Mouse (Mus musculus): ENCODE measurements around the gene Rptor. TPM values are rescaled to one million over a fixed set of nuclear protein-coding genes. Genes with fewer than 3 reads are reported as not detected.

Rptor gene
- total and polyA plus RNA-seq, 3 experiments = 33.9 to 34.9 TPM; not detected in 1

DNA sequence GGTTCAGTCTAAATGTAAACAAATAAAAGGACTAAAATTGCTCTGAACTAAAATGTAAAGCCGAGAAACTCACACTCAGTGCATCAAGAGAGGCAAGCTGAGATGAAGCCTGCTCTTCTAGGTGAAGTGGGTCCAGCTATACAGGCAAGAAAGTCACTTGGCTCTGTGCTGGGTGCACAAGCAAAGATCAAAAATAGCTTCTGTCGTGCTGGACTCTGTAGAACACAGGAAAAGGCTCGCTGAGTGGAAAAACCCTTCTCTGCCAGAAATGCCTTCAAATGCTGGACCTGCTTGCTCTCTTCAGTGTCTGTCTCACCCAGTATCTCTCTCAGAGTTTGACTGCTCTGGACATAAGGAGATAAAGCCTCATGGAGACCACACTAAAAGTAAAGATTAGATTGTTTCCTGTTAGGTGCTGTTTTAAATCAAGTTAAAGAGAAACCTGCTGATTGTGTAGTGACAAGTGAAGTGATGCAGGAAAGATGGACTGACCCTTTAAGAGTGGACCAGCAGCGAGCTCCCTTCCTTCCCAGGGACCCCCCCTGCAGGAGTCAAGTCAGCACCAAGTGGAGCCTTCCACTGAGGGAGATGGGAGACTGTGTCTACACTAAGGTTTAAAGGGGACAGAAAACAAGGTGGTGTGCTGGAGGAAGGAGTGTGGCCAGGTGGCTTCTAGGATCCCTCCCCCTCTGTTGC is 130.4 kb downstream of the Rptor start:
- Histone ChIP-seq H3K9me3 (replicated peaks; ENCODE audit: insufficient read depth, low read length) (no peaks in the 10 kb centered on the region), H3K27ac (ENCODE audit: control insufficient read depth, low read depth, low read length) (no peak overlapping the region), H3K9ac (ENCODE audit: control insufficient read depth, low read depth, low read length, poor library complexity, severe bottlenecking) (no peak overlapping the region), H3K36me3 (ENCODE audit: control insufficient read depth in 1 of 2, insufficient read depth in 2 of 2, low read length in 2 of 2) (peaks cover 2 to 3% of the 10 kb centered on the region in 2 experiments; a peak in 3 of 4 replicates), H3K79me2 (ENCODE audit: control insufficient read depth, insufficient read depth, low read length, poor library complexity) (peaks cover 2% of the 10 kb centered on the region; the same call in 1 of the 2 replicates), H3K4me1 (ENCODE audit: control insufficient read depth in 1 of 2, insufficient read depth in 2 of 2, low read length in 2 of 2) (peaks cover 0 to 4% of the 10 kb centered on the region in 2 experiments; a peak in 2 of 4 replicates), H3K4me3 (ENCODE audit: control insufficient read depth in 1 of 2, insufficient read depth in 1 of 2, low read depth in 2 of 2, low read length in 2 of 2) (no peak overlapping the region), H3K27me3 (ENCODE audit: control insufficient read depth in 1 of 2, insufficient read depth in 2 of 2, low read length in 2 of 2) (no peaks in the 10 kb centered on the region)
- DNase-seq (ENCODE audit: low read depth, low spot score) = no peak
- TF ChIP-seq GATA1 (IDR thresholded peaks at IDR 0.05; ENCODE audit: low read depth, low read length) (peak; percentile 45), RCOR1 (IDR thresholded peaks at IDR 0.05; ENCODE audit: low read depth, low read length) (0 out of 2 replicates have a peak, but pooled peaks have one; percentile 16), CHD2 (IDR thresholded peaks at IDR 0.05; ENCODE audit: low read length) (no peak), EP300 (IDR thresholded peaks at IDR 0.05; ENCODE audit: low read depth in 1 of 2, low read length in 2 of 2) (0 out of 4 replicates have a peak, but pooled peaks of 1 of the 2 experiments have one; percentile 6)

DNA sequence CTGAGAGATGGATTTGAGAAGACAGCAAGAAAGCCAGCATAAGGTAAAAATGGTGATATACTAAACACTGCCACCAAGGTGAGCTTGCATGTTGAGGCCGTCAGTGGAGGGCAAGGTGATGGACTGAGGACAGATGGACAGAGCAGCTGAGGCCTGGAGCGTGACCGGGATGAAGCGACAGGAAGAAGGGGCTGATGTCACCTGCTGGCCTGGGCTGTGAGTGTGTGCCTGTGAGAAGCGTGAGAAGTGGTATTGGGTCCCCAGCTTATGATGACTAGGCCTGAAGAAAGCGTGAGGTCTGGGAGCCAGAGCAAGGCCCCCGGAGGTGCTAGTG is 130.9 kb downstream of the Rptor start:
- peaks cover 0 to 4% of the 10 kb centered on the region in 2 experiments; a peak in 2 of 4 replicates for H3K4me1 ChIP-seq (ENCODE audit: control insufficient read depth in 1 of 2, insufficient read depth in 2 of 2, low read length in 2 of 2)
- TF ChIP-seq ZNF384 (IDR thresholded peaks at IDR 0.05; ENCODE audit: low read depth, low read length) (no peak), ELF1 (IDR thresholded peaks at IDR 0.05; ENCODE audit: low read depth, low read length) (no peak)
- H3K36me3 ChIP-seq (ENCODE audit: control insufficient read depth in 1 of 2, insufficient read depth in 2 of 2, low read length in 2 of 2) = peaks cover 2 to 3% of the 10 kb centered on the region in 2 experiments; a peak in 3 of 4 replicates

DNA sequence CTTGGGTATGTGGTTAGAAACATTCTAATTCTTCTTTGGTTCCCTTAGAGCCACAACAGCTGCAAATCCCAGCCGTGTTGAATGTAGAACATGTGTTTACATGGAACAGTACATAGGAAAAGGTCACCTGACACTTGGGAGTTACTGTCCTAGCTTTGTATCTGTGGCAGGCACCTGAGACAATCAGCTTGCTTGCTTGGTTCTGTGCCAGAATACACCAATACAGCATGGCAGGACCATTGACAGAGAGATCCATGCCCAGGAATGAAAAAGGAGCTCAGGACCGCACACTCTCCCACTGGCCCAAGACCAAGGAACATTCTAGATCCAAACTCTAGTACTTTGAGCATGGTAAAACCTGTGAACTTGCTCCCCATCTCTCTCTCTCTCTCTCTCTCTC is 132.4 kb downstream of the Rptor start:
- Histone ChIP-seq H3K4me3 (ENCODE audit: control insufficient read depth in 1 of 2, insufficient read depth in 1 of 2, low read depth in 2 of 2, low read length in 2 of 2) (no peak overlapping the region), H3K27me3 (ENCODE audit: control insufficient read depth in 1 of 2, insufficient read depth in 2 of 2, low read length in 2 of 2) (no peaks in the 10 kb centered on the region), H3K9ac (ENCODE audit: control insufficient read depth, low read depth, low read length, poor library complexity, severe bottlenecking) (no peak overlapping the region), H3K36me3 (ENCODE audit: control insufficient read depth in 1 of 2, insufficient read depth in 2 of 2, low read length in 2 of 2) (peaks cover 2 to 3% of the 10 kb centered on the region in 2 experiments; a peak in 3 of 4 replicates), H3K79me2 (ENCODE audit: control insufficient read depth, insufficient read depth, low read length, poor library complexity) (no peaks in the 10 kb centered on the region; the same call in 1 of the 2 replicates), H3K27ac (ENCODE audit: control insufficient read depth, low read depth, low read length) (no peak overlapping the region), H3K4me1 (ENCODE audit: control insufficient read depth in 1 of 2, insufficient read depth in 2 of 2, low read length in 2 of 2) (peaks cover 0 to 4% of the 10 kb centered on the region in 2 experiments; a peak in 2 of 4 replicates), H3K9me3 (replicated peaks; ENCODE audit: insufficient read depth, low read length) (no peaks in the 10 kb centered on the region)
- TF ChIP-seq UBTF (IDR thresholded peaks at IDR 0.05; ENCODE audit: borderline replicate concordance, insufficient read depth, low read depth, low read length) (no peak), POLR2AphosphoS5 (IDR thresholded peaks at IDR 0.05; ENCODE audit: borderline replicate concordance, low read depth, low read length) (no peak), RAD21 (IDR thresholded peaks at IDR 0.05; ENCODE audit: low read depth, low read length) (no peak), MEF2A (IDR thresholded peaks at IDR 0.05; ENCODE audit: extremely low read depth, insufficient replicate concordance, low read depth, low read length, poor library complexity, severe bottlenecking) (no peak), NELFE (IDR thresholded peaks at IDR 0.05; ENCODE audit: low read depth, low read length) (no peak), ZC3H11A (IDR thresholded peaks at IDR 0.05; ENCODE audit: low read depth, low read length) (no peak), MAFK (IDR thresholded peaks at IDR 0.05; ENCODE audit: borderline replicate concordance, low read depth, low read length) (no peak), KAT2A (conservative IDR thresholded peaks at IDR 0.05; ENCODE audit: low read depth, low read length) (no peak), CHD1 (IDR thresholded peaks at IDR 0.05; ENCODE audit: low read depth, low read length) (no peak), RCOR1 (IDR thresholded peaks at IDR 0.05; ENCODE audit: low read depth, low read length) (no peak), POLR2A (IDR thresholded peaks at IDR 0.05; ENCODE audit: control insufficient read depth in 1 of 2, insufficient read depth in 1 of 2, low read depth in 1 of 2, low read length in 2 of 2, poor library complexity in 1 of 2) (no peak), USF1 (IDR thresholded peaks at IDR 0.05; ENCODE audit: low read depth, low read length) (no peak), E2F4 (IDR thresholded peaks at IDR 0.05; ENCODE audit: borderline replicate concordance, low read depth, low read length) (no peak), GABPA (IDR thresholded peaks at IDR 0.05; ENCODE audit: low read depth, low read length) (no peak), TAL1 (IDR thresholded peaks at IDR 0.05; ENCODE audit: low read length) (no peak)
- no peak for DNase-seq (ENCODE audit: low read depth, low spot score)

More for the DNA sequence above, 130.9 kb downstream of the Rptor start:
- H3K9ac ChIP-seq (ENCODE audit: control insufficient read depth, low read depth, low read length, poor library complexity, severe bottlenecking) = no peak overlapping the region
- H3K4me3 ChIP-seq (ENCODE audit: control insufficient read depth in 1 of 2, insufficient read depth in 1 of 2, low read depth in 2 of 2, low read length in 2 of 2) = no peak overlapping the region
- H3K27ac ChIP-seq (ENCODE audit: control insufficient read depth, low read depth, low read length) = no peak overlapping the region
- no peaks in the 10 kb centered on the region for H3K27me3 ChIP-seq (ENCODE audit: control insufficient read depth in 1 of 2, insufficient read depth in 2 of 2, low read length in 2 of 2)
- no peak for DNase-seq (ENCODE audit: low read depth, low spot score)
- peaks cover 2% of the 10 kb centered on the region; the same call in 1 of the 2 replicates for H3K79me2 ChIP-seq (ENCODE audit: control insufficient read depth, insufficient read depth, low read length, poor library complexity)
- no peaks in the 10 kb centered on the region for H3K9me3 ChIP-seq (replicated peaks; ENCODE audit: insufficient read depth, low read length)

Data from MEL (cell line).